Mouse (Mus musculus): ENCODE results near the gene Clca4a. TPM values are rescaled to one million over a fixed set of nuclear protein-coding genes. Genes with fewer than 3 reads are reported as not detected.
"Not testable (repeated sequence)": the region's sequence is repeated elsewhere in the genome, so short reads cannot be mapped to it uniquely, and the experiment has no call there.

Gene Clca4a
- total RNA-seq (2015) (not detected in 2 replicates), total RNA-seq (2017) (not detected in 2 replicates)

- ATAC-seq (replicated peaks; ENCODE audit: poor library complexity), result no peak
Measured at GRCm38 (mm10) chr3:144974945-144975344, at the start of gene Clca4a. TSS of gene Clca4a (minus strand) at chr3:144975045.

- no peak for ATAC-seq (replicated peaks; ENCODE audit: poor library complexity)
Measured at GRCm38 (mm10) chr3:145017807-145018206, 43.0 kb upstream of the Clca4a start.

- peak; percentile 63; the same call in 1 of the 2 replicates for ATAC-seq (replicated peaks; ENCODE audit: poor library complexity)
Measured at GRCm38 (mm10) chr3:145004422-145004821, 29.6 kb upstream of the Clca4a start.

- ATAC-seq (replicated peaks; ENCODE audit: poor library complexity), result no peak
Measured at GRCm38 (mm10) chr3:145000912-145001311, 26.1 kb upstream of the Clca4a start.

- no peak for ATAC-seq (replicated peaks; ENCODE audit: poor library complexity)
Measured at GRCm38 (mm10) chr3:144993055-144993454, 18.2 kb upstream of the Clca4a start.

- no peak for ATAC-seq (replicated peaks; ENCODE audit: poor library complexity)
Measured at GRCm38 (mm10) chr3:144992618-144993017, 17.8 kb upstream of the Clca4a start.

GRCm38 (mm10) chr3:144985890-144986289 lies 11.0 kb upstream of the Clca4a start:
- ATAC-seq (replicated peaks; ENCODE audit: poor library complexity), result no peak

GRCm38 (mm10) chr3:144980551-144980950 lies 5.7 kb upstream of the Clca4a start:
- ATAC-seq (replicated peaks; ENCODE audit: poor library complexity), result no peak

- no peak for ATAC-seq (replicated peaks; ENCODE audit: poor library complexity)
Measured at GRCm38 (mm10) chr3:144977631-144978030, 2.8 kb upstream of the Clca4a start.

- ATAC-seq (replicated peaks; ENCODE audit: poor library complexity), result no peak
Measured at GRCm38 (mm10) chr3:144976091-144976490, 1.2 kb upstream of the Clca4a start.

- ATAC-seq (replicated peaks; ENCODE audit: poor library complexity), result no peak
Measured at GRCm38 (mm10) chr3:144971553-144972270, 3.1 kb downstream of the Clca4a start.

GRCm38 (mm10) chr3:144969755-144970154 lies 5.1 kb downstream of the Clca4a start:
- ATAC-seq (replicated peaks; ENCODE audit: poor library complexity), result no peak

- ATAC-seq (replicated peaks; ENCODE audit: poor library complexity), result no peak
Measured at GRCm38 (mm10) chr3:144966074-144966473, 8.8 kb downstream of the Clca4a start.

- ATAC-seq (replicated peaks; ENCODE audit: poor library complexity), result no peak
Measured at GRCm38 (mm10) chr3:144950829-144951228, 24.0 kb downstream of the Clca4a start.

- ATAC-seq (replicated peaks; ENCODE audit: poor library complexity), result not testable (repeated sequence)
Measured at GRCm38 (mm10) chr3:144947376-144947775, 27.5 kb downstream of the Clca4a start.

GRCm38 (mm10) chr3:144933625-144934024 lies 41.2 kb downstream of the Clca4a start:
- ATAC-seq (replicated peaks; ENCODE audit: poor library complexity), result not testable (repeated sequence)

- peak; percentile 55 for ATAC-seq (replicated peaks; ENCODE audit: poor library complexity)
Measured at GRCm38 (mm10) chr3:144933011-144933491, 41.8 kb downstream of the Clca4a start.

- no peak for ATAC-seq (replicated peaks; ENCODE audit: poor library complexity)
Measured at GRCm38 (mm10) chr3:144932335-144932734, 42.5 kb downstream of the Clca4a start, which contains the start of gene Clca4b. TSS of gene Clca4b (minus strand) at chr3:144932529.

- no peak for ATAC-seq (replicated peaks; ENCODE audit: poor library complexity)
Measured at GRCm38 (mm10) chr3:144914014-144914413, 60.8 kb downstream of the Clca4a start.
